Mouse (Mus musculus) limb, embryonic 14.5 days (tissue): ENCODE measurements around the gene Cygb. TPM values are rescaled to one million over a fixed set of nuclear protein-coding genes. Genes with fewer than 3 reads are reported as not detected.

Experiments
- ATAC-seq: fragments of 200-750 bp; cut with Nextera tagmentation; 2 replicates; pipeline ENCODE4 v1.8.0; 2017; ENCODE audit warnings: low read depth, moderate number of reproducible peaks, moderate TSS enrichment; ENCODE audit not compliant: low FRiP score
- DNase-seq: peaks from one replicate; pipeline ENCODE4 v3.0.0-alpha.2; 2015; ENCODE audit warnings: low spot score
- H3K27ac ChIP-seq: fragments of 300-500 bp; sonication (generic); replicated peaks from 2 replicates; pipeline ENCODE4 v1.5.1; 2014; ENCODE audit warnings: low read depth, mild to moderate bottlenecking, low read length, moderate library complexity, mixed read lengths
- H3K27me3 ChIP-seq: fragments of 300-500 bp; sonication (generic); 2 replicates; pipeline ENCODE4 v1.6.1; 2014; ENCODE audit warnings: low read length, mixed read lengths; ENCODE audit not compliant: control insufficient read depth, insufficient read depth
- H3K36me3 ChIP-seq: fragments of 300-500 bp; sonication (generic); 2 replicates; pipeline ENCODE4 v1.6.1; 2014; ENCODE audit warnings: mild to moderate bottlenecking, low read length, moderate library complexity, mixed read lengths; ENCODE audit not compliant: control insufficient read depth, insufficient read depth
- H3K4me1 ChIP-seq: fragments of 300-500 bp; sonication (generic); 2 replicates; pipeline ENCODE4 v1.6.1; 2014; ENCODE audit warnings: antibody characterized with exemption, low read length, mixed read lengths; ENCODE audit not compliant: control insufficient read depth, insufficient read depth
- H3K4me2 ChIP-seq: fragments of 300-500 bp; sonication (generic); replicated peaks from 2 replicates; pipeline ENCODE4 v1.6.1; 2014; ENCODE audit warnings: low read depth, mild to moderate bottlenecking, low read length, moderate library complexity; ENCODE audit not compliant: severe bottlenecking
- H3K4me3 ChIP-seq: fragments of 300-500 bp; sonication (generic); replicated peaks from 2 replicates; pipeline ENCODE4 v1.5.1; 2014; ENCODE audit warnings: low read length
- H3K9ac ChIP-seq: fragments of 300-500 bp; sonication (generic); 2 replicates; pipeline ENCODE4 v1.6.1; 2014; ENCODE audit warnings: mild to moderate bottlenecking, low read depth, low read length, moderate library complexity; ENCODE audit not compliant: severe bottlenecking
- H3K9me3 ChIP-seq: fragments of 300-500 bp; sonication (generic); 2 replicates; pipeline ENCODE4 v1.6.1; 2016; ENCODE audit warnings: low read length; ENCODE audit not compliant: control insufficient read depth
- POLR2A ChIP-seq: fragments of 200-500 bp; IDR thresholded peaks from 2 replicates; pipeline ENCODE4 v1.8.0; 2012; ENCODE audit warnings: inconsistent platforms, mild to moderate bottlenecking, moderate library complexity, borderline replicate concordance; ENCODE audit not compliant: insufficient read depth, insufficient read length; ENCODE audit errors: extremely low read depth
- WGBS: fragments of 180-500 bp; shearing (Covaris S2); extraction: QIAGEN DNeasy Blood & Tissue Kit; methylation state at CpG from one replicate; pipeline ENCODE4 v1.1.7; 2014; 5-methylcytosine and 5-hydroxymethylcytosine counted together
- polyA plus RNA-seq, 2 experiments: library from polyadenylated mRNA; depleted of rRNA in 1 of 2; stranded (reverse) in 1 of 2; unstranded in 1 of 2; fragments of >200 nt; fragmentation: Nextera tagmentation in 1 of 2; extraction: Ambion mirVana in 1 of 2; gene quantifications; 2 replicates each; pipeline versions ENCODE4 v1.2.1 to v1.2.3; 2012 to 2014

Cygb gene
- polyA plus RNA-seq, 2 experiments: 12.3 to 13.4 TPM

- no peak for TF ChIP-seq POLR2A
- Histone ChIP-seq H3K4me1 (peaks cover 35% of the 10 kb centered on the region), H3K4me3 (no peak overlapping the region), H3K9me3 (no peaks in the 10 kb centered on the region), H3K36me3 (no peaks in the 10 kb centered on the region), H3K9ac (no peak overlapping the region), H3K27me3 (no peaks in the 10 kb centered on the region), H3K4me2 (no peak overlapping the region), H3K27ac (no peak overlapping the region)
- WGBS: 75% methylated on average over 7 of the region's 7 CpGs
- ATAC-seq: 0 out of 2 replicates have a peak, but pooled peaks have one; percentile 11
- DNase-seq: no peak
Measured at GRCm38 (mm10) chr11:116617641-116618040, 36.5 kb downstream of the Cygb start.

- 66% methylated on average over 10 of the region's 10 CpGs for WGBS
Measured at GRCm38 (mm10) chr11:116616438-116617118, 37.5 kb downstream of the Cygb start.

GRCm38 (mm10) chr11:116615735-116616437 is 38.2 kb downstream of the Cygb start:
- no peak for ATAC-seq

More at GRCm38 (mm10) chr11:116616438-116617118, 37.5 kb downstream of the Cygb start:
- Histone ChIP-seq H3K27me3 (no peaks in the 10 kb centered on the region), H3K27ac (no peak overlapping the region), H3K4me2 (no peak overlapping the region), H3K36me3 (no peaks in the 10 kb centered on the region), H3K4me3 (no peak overlapping the region), H3K9ac (no peak overlapping the region), H3K4me1 (peaks cover 33% of the 10 kb centered on the region), H3K9me3 (no peaks in the 10 kb centered on the region)
- no peak for ATAC-seq
- no peak for TF ChIP-seq POLR2A
- no peak for DNase-seq

GRCm38 (mm10) chr11:116613234-116613633 is 40.9 kb downstream of the Cygb start:
- ATAC-seq (no peak), DNase-seq (no peak)
- no peaks in the 10 kb centered on the region for H3K36me3 ChIP-seq
- no peaks in the 10 kb centered on the region for H3K27me3 ChIP-seq
- no peak for TF ChIP-seq POLR2A
- H3K4me2 ChIP-seq: no peak overlapping the region
- H3K9me3 ChIP-seq: no peaks in the 10 kb centered on the region
- peaks cover 7% of the 10 kb centered on the region for H3K4me1 ChIP-seq
- H3K27ac ChIP-seq: no peak overlapping the region
- no peak overlapping the region for H3K4me3 ChIP-seq
- WGBS: 92% methylated on average over 6 of the region's 6 CpGs
- no peak overlapping the region; the same call in 1 of the 2 replicates for H3K9ac ChIP-seq

More at GRCm38 (mm10) chr11:116615735-116616437, 38.2 kb downstream of the Cygb start:
- Histone ChIP-seq H3K4me1 (peaks cover 27% of the 10 kb centered on the region), H3K4me2 (no peak overlapping the region), H3K9ac (no peak overlapping the region), H3K9me3 (no peaks in the 10 kb centered on the region), H3K4me3 (no peak overlapping the region), H3K27me3 (no peaks in the 10 kb centered on the region), H3K36me3 (no peaks in the 10 kb centered on the region), H3K27ac (no peak overlapping the region)
- DNase-seq: no peak
- 53% methylated on average over 15 of the region's 15 CpGs for WGBS
- TF ChIP-seq POLR2A: no peak

- Histone ChIP-seq H3K4me2 (no peak overlapping the region), H3K9ac (no peak overlapping the region), H3K4me1 (peaks cover 3% of the 10 kb centered on the region; the same call in 1 of the 2 replicates), H3K27ac (no peak overlapping the region), H3K9me3 (no peaks in the 10 kb centered on the region), H3K36me3 (no peaks in the 10 kb centered on the region), H3K4me3 (no peak overlapping the region), H3K27me3 (no peaks in the 10 kb centered on the region)
- ATAC-seq: no peak
- WGBS: 88% methylated on average over 1 of the region's 1 CpGs
- TF ChIP-seq POLR2A: no peak
- no peak for DNase-seq
Measured at GRCm38 (mm10) chr11:116612554-116612953, 41.6 kb downstream of the Cygb start.
